Mouse (Mus musculus) midbrain, embryonic 11.5 days (tissue): ENCODE measurements around the gene Epb41l3. TPM values are rescaled to one million over a fixed set of nuclear protein-coding genes. Genes with fewer than 3 reads are reported as not detected.
A peak's percentile ranks its signal among the peaks of the same experiment; 100 is the strongest.

ENCODE experiments used
- ATAC-seq: fragments of 200-750 bp; cut with Nextera tagmentation; 2 replicates; pipeline ENCODE4 v1.8.0; 2017; ENCODE audit warnings: moderate TSS enrichment, moderate library complexity; ENCODE audit not compliant: low FRiP score
- DNase-seq: peaks from one replicate; pipeline ENCODE4 v3.0.0; 2015; ENCODE audit warnings: low spot score; ENCODE audit errors: missing footprints
- H3K27ac ChIP-seq: fragments of 300-500 bp; sonication (generic); 2 replicates; pipeline ENCODE4 v1.5.1; 2014; ENCODE audit warnings: low read depth, low read length
- H3K27me3 ChIP-seq: fragments of 300-500 bp; sonication (generic); 2 replicates; pipeline ENCODE4 v1.6.1; 2014; ENCODE audit warnings: mild to moderate bottlenecking, low read length, moderate library complexity, mixed read lengths; ENCODE audit not compliant: control insufficient read depth, insufficient read depth
- H3K36me3 ChIP-seq: fragments of 300-500 bp; sonication (generic); 2 replicates; pipeline ENCODE4 v1.6.1; 2014; ENCODE audit warnings: mild to moderate bottlenecking, low read length, moderate library complexity, mixed read lengths; ENCODE audit not compliant: control insufficient read depth, insufficient read depth
- H3K4me1 ChIP-seq: fragments of 300-500 bp; sonication (generic); 2 replicates; pipeline ENCODE4 v1.6.1; 2014; ENCODE audit warnings: low read length; ENCODE audit not compliant: control insufficient read depth, insufficient read depth
- H3K4me2 ChIP-seq: fragments of 300-500 bp; sonication (generic); 2 replicates; pipeline ENCODE4 v1.6.1; 2014; ENCODE audit warnings: mild to moderate bottlenecking, moderate library complexity
- H3K4me3 ChIP-seq: fragments of 300-500 bp; sonication (generic); 2 replicates; pipeline ENCODE4 v1.5.1; 2014; ENCODE audit warnings: low read depth, low read length
- H3K9ac ChIP-seq: fragments of 300-500 bp; sonication (generic); 2 replicates; pipeline ENCODE4 v1.6.1; 2014; ENCODE audit warnings: low read length
- H3K9me3 ChIP-seq: fragments of 300-500 bp; sonication (generic); 2 replicates; pipeline ENCODE4 v1.6.1; 2016; ENCODE audit warnings: low read length; ENCODE audit not compliant: control insufficient read depth
- WGBS: fragments of 180-500 bp; shearing (Covaris S2); extraction: QIAGEN DNeasy Blood & Tissue Kit; methylation state at CpG from one replicate; pipeline ENCODE4 v1.1.7; 2014; 5-methylcytosine and 5-hydroxymethylcytosine counted together
- polyA plus RNA-seq: library from polyadenylated mRNA; unstranded; fragments of >200 nt; fragmentation: Nextera tagmentation; extraction: Ambion mirVana; gene quantifications from 2 replicates; pipeline ENCODE4 v1.2.1, GENCODE M21; 2014

Gene Epb41l3
- polyA plus RNA-seq, 1 experiment from 2014 or later: 66.1 TPM

GRCm38 (mm10) chr17:69192863-69193493 is 117.5 kb downstream of the Epb41l3 start:
- H3K36me3 ChIP-seq: no peaks in the 10 kb centered on the region
- peak overlapping the region; percentile 14; the same call in 1 of the 2 replicates for H3K27ac ChIP-seq
- no peak overlapping the region for H3K9ac ChIP-seq
- H3K9me3 ChIP-seq: no peaks in the 10 kb centered on the region
- no peaks in the 10 kb centered on the region for H3K27me3 ChIP-seq
- H3K4me2 ChIP-seq: no peak overlapping the region
- WGBS: 26% methylated on average over 2 of the region's 2 CpGs
- DNase-seq (no peak), ATAC-seq (peak; percentile 57; the same call in 1 of the 2 replicates)
- H3K4me3 ChIP-seq: no peak overlapping the region
- peaks cover 7% of the 10 kb centered on the region for H3K4me1 ChIP-seq

GRCm38 (mm10) chr17:69194599-69194998 is 119.1 kb downstream of the Epb41l3 start:
- peaks cover 7% of the 10 kb centered on the region for H3K4me1 ChIP-seq
- no peak overlapping the region for H3K9ac ChIP-seq
- no peak overlapping the region for H3K4me3 ChIP-seq
- H3K4me2 ChIP-seq: no peak overlapping the region
- no peaks in the 10 kb centered on the region for H3K9me3 ChIP-seq
- no peaks in the 10 kb centered on the region for H3K36me3 ChIP-seq
- 24% methylated on average over 3 of the region's 3 CpGs for WGBS
- DNase-seq (no peak), ATAC-seq (peak; percentile 53)
- H3K27ac ChIP-seq: no peak overlapping the region
- no peaks in the 10 kb centered on the region for H3K27me3 ChIP-seq

- 89% methylated on average over 6 of the region's 6 CpGs for WGBS
- H3K4me1 ChIP-seq: peaks cover 7% of the 10 kb centered on the region
- H3K27ac ChIP-seq: no peak overlapping the region
- H3K4me2 ChIP-seq: no peak overlapping the region
- no peaks in the 10 kb centered on the region for H3K36me3 ChIP-seq
- ATAC-seq (no peak), DNase-seq (no peak)
- H3K27me3 ChIP-seq: no peaks in the 10 kb centered on the region
- no peak overlapping the region for H3K4me3 ChIP-seq
- H3K9ac ChIP-seq: no peak overlapping the region
- H3K9me3 ChIP-seq: no peaks in the 10 kb centered on the region
Measured at GRCm38 (mm10) chr17:69195758-69196157, 120.3 kb downstream of the Epb41l3 start.

GRCm38 (mm10) chr17:69196656-69197055 is 121.2 kb downstream of the Epb41l3 start:
- no peak overlapping the region for H3K4me2 ChIP-seq
- no peaks in the 10 kb centered on the region for H3K9me3 ChIP-seq
- no peak overlapping the region for H3K4me3 ChIP-seq
- DNase-seq (no peak), ATAC-seq (no peak)
- H3K36me3 ChIP-seq: no peaks in the 10 kb centered on the region
- no peak overlapping the region for H3K9ac ChIP-seq
- WGBS: 77% methylated on average over 10 of the region's 10 CpGs
- H3K27ac ChIP-seq: no peak overlapping the region
- no peaks in the 10 kb centered on the region for H3K27me3 ChIP-seq
- H3K4me1 ChIP-seq: peaks cover 7% of the 10 kb centered on the region

GRCm38 (mm10) chr17:69198805-69199204 is 123.3 kb downstream of the Epb41l3 start:
- Histone ChIP-seq H3K4me1 (no peaks in the 10 kb centered on the region), H3K27me3 (no peaks in the 10 kb centered on the region), H3K4me2 (no peak overlapping the region), H3K9me3 (no peaks in the 10 kb centered on the region), H3K27ac (no peak overlapping the region), H3K4me3 (no peak overlapping the region), H3K9ac (no peak overlapping the region), H3K36me3 (no peaks in the 10 kb centered on the region)
- ATAC-seq: no peak
- 61% methylated on average over 1 of the region's 1 CpGs for WGBS
- DNase-seq: no peak

- WGBS: 93% methylated on average over 6 of the region's 6 CpGs
- no peak for ATAC-seq
Measured at GRCm38 (mm10) chr17:69199827-69200226, 124.3 kb downstream of the Epb41l3 start.

GRCm38 (mm10) chr17:69200936-69201335 is 125.5 kb downstream of the Epb41l3 start:
- Histone ChIP-seq H3K36me3 (no peaks in the 10 kb centered on the region), H3K4me2 (no peak overlapping the region), H3K9me3 (no peaks in the 10 kb centered on the region), H3K27me3 (no peaks in the 10 kb centered on the region), H3K4me3 (no peak overlapping the region), H3K27ac (no peak overlapping the region), H3K9ac (no peak overlapping the region), H3K4me1 (no peaks in the 10 kb centered on the region)
- 92% methylated on average over 8 of the region's 8 CpGs for WGBS
- DNase-seq (no peak), ATAC-seq (no peak)

More at GRCm38 (mm10) chr17:69199827-69200226, 124.3 kb downstream of the Epb41l3 start:
- no peak overlapping the region for H3K4me3 ChIP-seq
- H3K27ac ChIP-seq: no peak overlapping the region
- no peaks in the 10 kb centered on the region for H3K4me1 ChIP-seq
- no peak overlapping the region for H3K9ac ChIP-seq
- no peak for DNase-seq
- no peaks in the 10 kb centered on the region for H3K9me3 ChIP-seq
- H3K4me2 ChIP-seq: no peak overlapping the region
- H3K36me3 ChIP-seq: no peaks in the 10 kb centered on the region
- H3K27me3 ChIP-seq: no peaks in the 10 kb centered on the region

GRCm38 (mm10) chr17:69205282-69205999 is 130.0 kb downstream of the Epb41l3 start:
- Histone ChIP-seq H3K27me3 (no peaks in the 10 kb centered on the region), H3K4me2 (no peak overlapping the region), H3K27ac (no peak overlapping the region), H3K9ac (no peak overlapping the region), H3K9me3 (no peaks in the 10 kb centered on the region), H3K4me3 (no peak overlapping the region), H3K36me3 (no peaks in the 10 kb centered on the region), H3K4me1 (peaks cover 4% of the 10 kb centered on the region)
- no peak for DNase-seq
- 84% methylated on average over 5 of the region's 5 CpGs for WGBS
- no peak for ATAC-seq

- Histone ChIP-seq H3K4me1 (peaks cover 4% of the 10 kb centered on the region), H3K9ac (no peak overlapping the region), H3K36me3 (no peaks in the 10 kb centered on the region), H3K9me3 (no peaks in the 10 kb centered on the region), H3K27ac (no peak overlapping the region; the same call in 1 of the 2 replicates), H3K27me3 (no peaks in the 10 kb centered on the region), H3K4me3 (no peak overlapping the region), H3K4me2 (no peak overlapping the region)
- DNase-seq (no peak), ATAC-seq (peak; percentile 62)
- WGBS: 34% methylated on average over 15 of the region's 15 CpGs
Measured at GRCm38 (mm10) chr17:69207562-69208312, 132.3 kb downstream of the Epb41l3 start.
